Mouse (Mus musculus) liver, embryonic 15.5 days (tissue): ENCODE measurements around the gene Fndc10. TPM values are rescaled to one million over a fixed set of nuclear protein-coding genes. Genes with fewer than 3 reads are reported as not detected.
"Not testable (repeated sequence)": the region's sequence is repeated elsewhere in the genome, so short reads cannot be mapped to it uniquely, and the experiment has no call there.

Source experiments
- ATAC-seq: fragments of 200-750 bp; cut with Nextera tagmentation; 2 replicates; pipeline ENCODE4 v1.8.0; 2017; ENCODE audit warnings: moderate number of reproducible peaks, mild to moderate bottlenecking, moderate library complexity; ENCODE audit not compliant: insufficient read depth
- H3K27ac ChIP-seq: fragments of 300-500 bp; sonication (generic); replicated peaks from 2 replicates; pipeline ENCODE4 v1.5.1; 2015; ENCODE audit warnings: mild to moderate bottlenecking, inconsistent platforms
- H3K27me3 ChIP-seq: fragments of 300-500 bp; sonication (generic); 2 replicates; pipeline ENCODE4 v1.6.1; 2015; ENCODE audit warnings: mild to moderate bottlenecking, inconsistent platforms
- H3K36me3 ChIP-seq: fragments of 300-500 bp; sonication (generic); replicated peaks from 2 replicates; pipeline ENCODE4 v1.6.1; 2015; ENCODE audit warnings: moderate library complexity, mild to moderate bottlenecking, inconsistent platforms
- H3K4me1 ChIP-seq: fragments of 300-500 bp; sonication (generic); replicated peaks from 2 replicates; pipeline ENCODE4 v1.6.1; 2015; ENCODE audit warnings: inconsistent platforms
- H3K4me2 ChIP-seq: fragments of 300-500 bp; sonication (generic); 2 replicates; pipeline ENCODE4 v1.6.1; 2015; ENCODE audit warnings: moderate library complexity, mild to moderate bottlenecking, inconsistent platforms
- H3K4me3 ChIP-seq: fragments of 300-500 bp; sonication (generic); replicated peaks from 2 replicates; pipeline ENCODE4 v1.5.1; 2015; ENCODE audit warnings: mild to moderate bottlenecking, inconsistent platforms
- H3K9ac ChIP-seq: fragments of 300-500 bp; sonication (generic); 2 replicates; pipeline ENCODE4 v1.6.1; 2015; ENCODE audit warnings: moderate library complexity, mild to moderate bottlenecking, inconsistent platforms
- H3K9me3 ChIP-seq: fragments of 300-500 bp; sonication (generic); replicated peaks from 2 replicates; pipeline ENCODE4 v1.6.1; 2016; ENCODE audit warnings: inconsistent platforms
- WGBS: fragments of 180-500 bp; shearing (Covaris S2); methylation state at CpG from one replicate; pipeline ENCODE4 v1.1.7; 2015; ENCODE audit warnings: mixed read lengths; ENCODE audit not compliant: insufficient replicate concordance; 5-methylcytosine and 5-hydroxymethylcytosine counted together
- polyA plus RNA-seq: library from polyadenylated mRNA; unstranded; fragments of >200 nt; fragmentation: Nextera tagmentation; extraction: Ambion mirVana; gene quantifications from 2 replicates; pipeline ENCODE4 v1.2.1, GENCODE M21; 2015

Fndc10 gene
- polyA plus RNA-seq, 1 experiment from 2014 or later, result 0.48 TPM

GRCm38 (mm10) chr4:155739152-155739551 is 45.0 kb downstream of the Fndc10 start:
- Histone ChIP-seq H3K9ac (no peak overlapping the region), H3K36me3 (peaks cover 42% of the 10 kb centered on the region), H3K27me3 (0 out of 2 replicates have a peak, but pooled peaks cover 6% of the 10 kb centered on the region), H3K4me3 (no peak overlapping the region), H3K27ac (no peak overlapping the region), H3K4me2 (no peak overlapping the region), H3K4me1 (peaks cover 19% of the 10 kb centered on the region), H3K9me3 (no peaks in the 10 kb centered on the region)
- 70% methylated on average over 6 of the region's 6 CpGs for WGBS
- no peak for ATAC-seq

- Histone ChIP-seq H3K9me3 (no peaks in the 10 kb centered on the region), H3K9ac (no peak overlapping the region), H3K27ac (no peak overlapping the region), H3K4me3 (no peak overlapping the region), H3K27me3 (0 out of 2 replicates have a peak, but pooled peaks cover 6% of the 10 kb centered on the region), H3K36me3 (peaks cover 51% of the 10 kb centered on the region), H3K4me2 (no peak overlapping the region), H3K4me1 (peaks cover 11% of the 10 kb centered on the region)
- WGBS, result 76% methylated on average over 37 of the region's 37 CpGs
- ATAC-seq, result no peak
Measured at GRCm38 (mm10) chr4:155739741-155740636, 45.8 kb downstream of the Fndc10 start.

- not testable (repeated sequence) for H3K27ac ChIP-seq, H3K27me3 ChIP-seq, H3K9ac ChIP-seq, H3K4me1 ChIP-seq, H3K4me3 ChIP-seq, H3K9me3 ChIP-seq, ATAC-seq, H3K4me2 ChIP-seq
- 81% methylated on average over 10 of the region's 10 CpGs for WGBS
- H3K36me3 ChIP-seq, result peaks cover 58% of the 10 kb centered on the region
Measured at GRCm38 (mm10) chr4:155740681-155741080, 46.5 kb downstream of the Fndc10 start.

GRCm38 (mm10) chr4:155742684-155743083 is 48.5 kb downstream of the Fndc10 start:
- Histone ChIP-seq H3K27me3 (no peaks in the 10 kb centered on the region), H3K4me1 (no peaks in the 10 kb centered on the region), H3K36me3 (peaks cover 77% of the 10 kb centered on the region), H3K9ac (no peak overlapping the region), H3K4me2 (no peak overlapping the region), H3K27ac (no peak overlapping the region), H3K9me3 (no peaks in the 10 kb centered on the region), H3K4me3 (no peak overlapping the region)
- no peak for ATAC-seq
- WGBS, result 77% methylated on average over 5 of the region's 5 CpGs

- Histone ChIP-seq H3K9ac (no peak overlapping the region), H3K4me2 (no peak overlapping the region), H3K36me3 (peaks cover 95% of the 10 kb centered on the region), H3K27me3 (no peaks in the 10 kb centered on the region), H3K27ac (no peak overlapping the region), H3K4me1 (no peaks in the 10 kb centered on the region), H3K4me3 (no peak overlapping the region), H3K9me3 (no peaks in the 10 kb centered on the region)
- 78% methylated on average over 8 of the region's 8 CpGs for WGBS
- no peak for ATAC-seq
Measured at GRCm38 (mm10) chr4:155744474-155744873, 50.3 kb downstream of the Fndc10 start.

- Histone ChIP-seq H3K36me3 (peaks cover 97% of the 10 kb centered on the region), H3K9me3 (no peaks in the 10 kb centered on the region), H3K4me3 (no peak overlapping the region), H3K27ac (no peak overlapping the region), H3K27me3 (no peaks in the 10 kb centered on the region), H3K4me1 (no peaks in the 10 kb centered on the region), H3K4me2 (no peak overlapping the region), H3K9ac (no peak overlapping the region)
- WGBS, result 79% methylated on average over 5 of the region's 5 CpGs
- no peak for ATAC-seq
Measured at GRCm38 (mm10) chr4:155745136-155745535, 51.0 kb downstream of the Fndc10 start.

Other genes with a start within 250 kb of the Fndc10 start
- gene Tmem52, start 225.2 kb upstream of the Fndc10 start, polyA plus RNA-seq, result 0.50 TPM in 1 of 2 replicates, not detected in the other
- 100 and 106 TPM in 2 replicates for gene Gnb1, start 203.0 kb upstream of the Fndc10 start, polyA plus RNA-seq
- gene Nadk, start 132.0 kb upstream of the Fndc10 start, polyA plus RNA-seq, result 46.9 and 51.4 TPM in 2 replicates
- 5.4 and 5.9 TPM in 2 replicates for gene Slc35e2, start 92.9 kb upstream of the Fndc10 start, polyA plus RNA-seq
- gene Cdk11b, start 69.5 kb upstream of the Fndc10 start, polyA plus RNA-seq, result 18.6 and 19.9 TPM in 2 replicates
- gene Gm10563, start 48.9 kb upstream of the Fndc10 start, polyA plus RNA-seq, result not detected in 2 replicates
- gene Mmp23, start 41.0 kb upstream of the Fndc10 start, polyA plus RNA-seq, result 4.9 TPM in 2 replicates
- gene Mib2, start 25.1 kb upstream of the Fndc10 start, polyA plus RNA-seq, result 3.8 and 5.2 TPM in 2 replicates
- 52.0 and 52.4 TPM in 2 replicates for gene Ssu72, start 10.5 kb downstream of the Fndc10 start, polyA plus RNA-seq
- gene Tmem240, start 40.5 kb downstream of the Fndc10 start, polyA plus RNA-seq, result 0.08 and 0.10 TPM in 2 replicates
- gene Atad3a, start 66.8 kb downstream of the Fndc10 start, polyA plus RNA-seq, result 47.9 and 56.5 TPM in 2 replicates
- 0.33 and 0.54 TPM in 2 replicates for gene Vwa1, start 80.4 kb downstream of the Fndc10 start, polyA plus RNA-seq
- gene Tmem88b, start 91.5 kb downstream of the Fndc10 start, polyA plus RNA-seq, result 0.13 and 0.22 TPM in 2 replicates
- 0.07 TPM in 1 of 2 replicates, not detected in the other for gene Ankrd65, start 96.1 kb downstream of the Fndc10 start, polyA plus RNA-seq
- gene Mrpl20, start 108.5 kb downstream of the Fndc10 start, polyA plus RNA-seq, result 135 and 141 TPM in 2 replicates
- 65.6 and 77.1 TPM in 2 replicates for gene Ccnl2, start 118.1 kb downstream of the Fndc10 start, polyA plus RNA-seq
- gene Aurkaip1, start 136.9 kb downstream of the Fndc10 start, polyA plus RNA-seq, result 94.0 and 108 TPM in 2 replicates
- gene Mxra8, start 145.3 kb downstream of the Fndc10 start, polyA plus RNA-seq, result 7.7 and 9.9 TPM in 2 replicates
- gene Dvl1, start 153.1 kb downstream of the Fndc10 start, polyA plus RNA-seq, result 5.0 and 6.9 TPM in 2 replicates
- 0.08 and 0.15 TPM in 2 replicates for gene Tas1r3, start 169.0 kb downstream of the Fndc10 start, polyA plus RNA-seq
- 7.5 and 8.9 TPM in 2 replicates for gene Cptp, start 175.1 kb downstream of the Fndc10 start, polyA plus RNA-seq
- gene Ints11, start 175.2 kb downstream of the Fndc10 start, polyA plus RNA-seq, result 34.3 and 37.6 TPM in 2 replicates
- gene Pusl1, start 197.4 kb downstream of the Fndc10 start, polyA plus RNA-seq, result 14.3 and 15.6 TPM in 2 replicates
- 6.5 and 8.5 TPM in 2 replicates for gene Acap3, start 197.5 kb downstream of the Fndc10 start, polyA plus RNA-seq
- gene Ube2j2, start 249.5 kb downstream of the Fndc10 start, polyA plus RNA-seq, result 50.2 and 51.2 TPM in 2 replicates